Mouse (Mus musculus): ENCODE measurements around the gene Gm44965. TPM values are rescaled to one million over a fixed set of nuclear protein-coding genes. Genes with fewer than 3 reads are reported as not detected.

The Gm44965 gene
- total RNA-seq, 2 experiments from 2014 or later, result not detected

DNA sequence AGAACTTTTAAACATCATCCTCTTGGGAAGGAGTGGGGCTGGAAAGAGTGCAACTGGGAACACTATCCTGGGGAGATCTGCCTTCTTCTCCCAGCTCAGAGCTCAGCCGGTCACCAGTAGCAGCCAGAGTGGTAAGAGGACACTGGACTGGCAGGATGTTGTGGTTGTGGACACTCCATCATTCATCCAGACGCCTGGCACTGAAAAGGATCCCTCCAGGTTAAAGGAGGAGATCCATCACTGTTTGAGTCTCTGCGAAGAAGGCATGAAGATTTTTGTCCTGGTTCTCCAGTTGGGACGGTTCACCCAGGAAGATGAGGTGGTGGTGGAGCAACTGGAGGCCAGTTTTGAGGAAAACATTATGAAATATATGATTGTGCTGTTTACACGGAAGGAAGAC, 65.0 kb downstream of the Gm44965 start:
- ATAC-seq (replicated peaks; ENCODE audit: poor library complexity), result no peak

DNA sequence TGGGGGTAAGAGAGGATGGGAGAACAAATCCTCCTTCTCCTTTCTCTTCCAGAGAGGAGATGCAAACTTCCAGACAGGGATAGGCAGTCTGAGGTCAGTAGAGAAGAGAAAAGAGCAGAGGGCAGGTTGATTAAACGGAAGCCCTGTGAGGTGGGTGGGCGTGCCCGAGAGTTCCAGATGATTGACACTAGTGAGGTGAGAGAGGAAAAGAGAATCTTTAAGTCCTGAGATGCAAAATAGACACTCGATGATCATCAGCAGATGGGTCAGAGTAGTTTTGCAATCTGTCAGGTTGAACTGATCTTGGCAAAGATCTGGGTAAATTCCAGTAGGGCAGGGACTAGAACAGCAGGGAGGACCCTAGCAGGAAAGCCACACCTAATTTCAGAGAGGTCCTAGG, 71.0 kb downstream of the Gm44965 start:
- ATAC-seq (replicated peaks; ENCODE audit: poor library complexity), result no peak

DNA sequence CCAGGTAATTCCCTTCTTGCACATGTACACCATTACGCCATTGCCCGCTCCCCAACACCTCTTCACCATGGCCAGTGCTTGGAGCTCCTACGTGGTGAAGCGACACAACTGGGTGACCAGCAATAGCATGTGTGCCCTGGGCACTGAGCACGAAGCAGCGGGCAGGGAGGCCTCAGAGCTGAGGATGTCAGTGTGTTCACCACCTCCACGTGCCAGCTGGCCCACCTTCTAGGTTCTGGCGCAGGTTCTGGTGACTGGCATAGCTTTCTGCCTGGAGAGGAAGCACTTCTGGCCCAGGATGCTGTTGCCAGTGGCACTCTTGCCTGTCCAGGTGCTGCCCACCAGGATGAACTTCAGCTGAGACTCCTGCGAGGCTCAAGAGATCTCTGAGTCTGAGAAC, 71.7 kb downstream of the Gm44965 start:
- no peak for ATAC-seq (replicated peaks; ENCODE audit: poor library complexity)

DNA sequence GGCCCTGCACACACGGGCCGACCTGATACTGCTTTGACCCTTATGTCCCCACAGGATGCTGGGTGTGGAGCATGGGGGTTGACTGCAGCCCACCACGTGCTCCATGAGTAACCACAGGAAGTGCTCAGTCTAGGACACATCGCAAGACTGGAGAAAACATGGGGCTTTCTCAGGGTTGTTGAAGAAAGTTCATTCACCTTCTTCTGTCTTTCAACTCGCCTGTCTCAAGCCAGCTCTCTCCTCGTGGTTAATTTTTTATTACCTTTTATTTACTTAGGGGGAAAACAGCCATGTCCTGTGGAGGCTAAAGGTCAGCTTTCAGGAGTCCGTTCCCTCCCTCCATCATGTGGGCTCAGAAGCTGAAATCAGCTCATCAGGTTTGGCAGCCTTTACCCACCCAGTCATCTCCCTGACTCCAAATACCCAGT, 72.4 kb downstream of the Gm44965 start:
- peak; percentile 42; the same call in 1 of the 2 replicates for ATAC-seq (replicated peaks; ENCODE audit: poor library complexity)

DNA sequence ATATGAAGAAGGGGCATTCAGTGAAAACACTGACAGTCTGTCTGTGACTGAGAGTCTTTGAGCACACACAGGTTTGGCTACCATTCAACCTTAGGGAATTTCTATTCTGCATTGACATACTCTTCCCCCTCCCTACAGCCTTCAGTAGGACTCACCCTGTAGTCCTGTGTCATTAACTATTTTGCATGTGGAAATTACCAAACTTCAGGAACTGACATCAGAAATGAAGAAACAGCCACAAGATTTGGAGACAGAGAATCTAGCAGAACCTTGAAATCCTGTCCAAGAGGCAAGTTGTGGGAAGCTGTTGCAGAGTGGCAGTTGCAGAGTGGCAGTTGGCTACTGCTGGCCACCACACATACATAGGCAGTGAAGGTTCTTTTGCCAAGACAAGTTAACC, 74.3 kb downstream of the Gm44965 start:
- peak; percentile 75 for ATAC-seq (replicated peaks; ENCODE audit: poor library complexity)

Other genes starting within 250 kb of the Gm44965 start
- 0.98 and 2.5 TPM in 2 replicates for gene Krba1, start 198.4 kb upstream of the Gm44965 start, total RNA-seq (2015)
- gene Krba1, start 198.4 kb upstream of the Gm44965 start, total RNA-seq (2017), result 2.0 and 3.1 TPM in 2 replicates
- gene Zfp467, start 148.1 kb upstream of the Gm44965 start, total RNA-seq (2015), result 1.6 and 3.4 TPM in 2 replicates
- gene Zfp467, start 148.1 kb upstream of the Gm44965 start, total RNA-seq (2017), result 0.61 and 1.1 TPM in 2 replicates
- gene Sspo, start 145.7 kb upstream of the Gm44965 start, total RNA-seq (2015), result not detected in 2 replicates
- not detected in 2 replicates for gene Sspo, start 145.7 kb upstream of the Gm44965 start, total RNA-seq (2017)
- not detected in 2 replicates for gene Atp6v0e2, start 56.3 kb upstream of the Gm44965 start, total RNA-seq (2015)
- not detected in 2 replicates for gene Atp6v0e2, start 56.3 kb upstream of the Gm44965 start, total RNA-seq (2017)
- gene Lrrc61, start 39.1 kb upstream of the Gm44965 start, total RNA-seq (2015), result 8.0 and 11.6 TPM in 2 replicates
- gene Lrrc61, start 39.1 kb upstream of the Gm44965 start, total RNA-seq (2017), result 4.9 and 6.3 TPM in 2 replicates
- gene Rarres2, start 21.2 kb upstream of the Gm44965 start, total RNA-seq (2015), result not detected in 2 replicates
- gene Rarres2, start 21.2 kb upstream of the Gm44965 start, total RNA-seq (2017), result not detected in 2 replicates
- not detected in 2 replicates for gene Gm45021, start 4.3 kb upstream of the Gm44965 start, total RNA-seq (2015)
- gene Gm45021, start 4.3 kb upstream of the Gm44965 start, total RNA-seq (2017), result not detected in 2 replicates
- gene Repin1, start 58 bp upstream of the Gm44965 start, total RNA-seq (2015), result 7.7 and 11.2 TPM in 2 replicates
- gene Repin1, start 58 bp upstream of the Gm44965 start, total RNA-seq (2017), result 10.0 and 16.6 TPM in 2 replicates
- 0.78 and 0.96 TPM in 2 replicates for gene Zfp775, start 8.1 kb downstream of the Gm44965 start, total RNA-seq (2015)
- gene Zfp775, start 8.1 kb downstream of the Gm44965 start, total RNA-seq (2017), result 1.00 and 2.0 TPM in 2 replicates
- 0.07 and 0.64 TPM in 2 replicates for gene AI854703, start 32.8 kb downstream of the Gm44965 start, total RNA-seq (2015)
- gene AI854703, start 32.8 kb downstream of the Gm44965 start, total RNA-seq (2017), result 0.08 and 0.61 TPM in 2 replicates
- gene Gimap8, start 53.3 kb downstream of the Gm44965 start, total RNA-seq (2015), result 0.27 and 1.1 TPM in 2 replicates
- gene Gimap8, start 53.3 kb downstream of the Gm44965 start, total RNA-seq (2017), result 0.50 and 2.0 TPM in 2 replicates
- gene Gimap9, start 82.2 kb downstream of the Gm44965 start, total RNA-seq (2015), result 10.7 and 14.5 TPM in 2 replicates
- 17.2 and 29.9 TPM in 2 replicates for gene Gimap9, start 82.2 kb downstream of the Gm44965 start, total RNA-seq (2017)
- 0.39 and 1.7 TPM in 2 replicates for gene Gimap4, start 90.6 kb downstream of the Gm44965 start, total RNA-seq (2015)
- 2.9 and 3.1 TPM in 2 replicates for gene Gimap4, start 90.6 kb downstream of the Gm44965 start, total RNA-seq (2017)
- 2.5 and 6.7 TPM in 2 replicates for gene Gimap6, start 114.3 kb downstream of the Gm44965 start, total RNA-seq (2015)
- 3.5 and 15.6 TPM in 2 replicates for gene Gimap6, start 114.3 kb downstream of the Gm44965 start, total RNA-seq (2017)
- gene Gm28053, start 124.7 kb downstream of the Gm44965 start, total RNA-seq (2015), result not detected in 2 replicates
- gene Gm28053, start 124.7 kb downstream of the Gm44965 start, total RNA-seq (2017), result 20.7 and 26.7 TPM in 2 replicates
- 0.22 TPM in 1 of 2 replicates, not detected in the other for gene Gimap7, start 124.7 kb downstream of the Gm44965 start, total RNA-seq (2015)
- gene Gimap7, start 124.7 kb downstream of the Gm44965 start, total RNA-seq (2017), result 0.29 and 1.3 TPM in 2 replicates
- 1.2 and 5.1 TPM in 2 replicates for gene Gimap1, start 145.1 kb downstream of the Gm44965 start, total RNA-seq (2015)
- 3.7 and 9.1 TPM in 2 replicates for gene Gimap1, start 145.1 kb downstream of the Gm44965 start, total RNA-seq (2017)
- gene Gimap5, start 152.3 kb downstream of the Gm44965 start, total RNA-seq (2015), result 0.07 and 1.1 TPM in 2 replicates
- 0.08 and 2.0 TPM in 2 replicates for gene Gimap5, start 152.3 kb downstream of the Gm44965 start, total RNA-seq (2017)
- gene Gimap3, start 176.9 kb downstream of the Gm44965 start, total RNA-seq (2015), result 0.12 and 0.62 TPM in 2 replicates
- gene Gimap3, start 176.9 kb downstream of the Gm44965 start, total RNA-seq (2017), result 0.61 TPM in 1 of 2 replicates, not detected in the other
- 33.2 and 39.1 TPM in 2 replicates for gene Tmem176a, start 247.0 kb downstream of the Gm44965 start, total RNA-seq (2015)
- 22.1 and 27.5 TPM in 2 replicates for gene Tmem176a, start 247.0 kb downstream of the Gm44965 start, total RNA-seq (2017)
- 90.6 and 115 TPM in 2 replicates for gene Tmem176b, start 247.6 kb downstream of the Gm44965 start, total RNA-seq (2015)
- gene Tmem176b, start 247.6 kb downstream of the Gm44965 start, total RNA-seq (2017), result 84.2 and 92.0 TPM in 2 replicates